9 mouse cellular contexts compared by ENCODE assay signal in genomic region chr15:78635231-78635630, GRCm38 (mm10). TPM values are rescaled to one million over a fixed set of nuclear protein-coding genes. Genes with fewer than 3 reads are reported as not detected.
DNase-seq lines count a peak whose midpoint lies in the region; ATAC-seq lines count a peak whose summit lies in the region.
"Had no signal": no experiment of that assay in that cellular context is flagged by ENCODE, and none has a peak within 500 bp of the region (broad histone marks: within the 10 kb centered on the region; RNA-seq: fewer than 3 reads in every experiment).

No protein-coding gene starts in this region.

- DNase-seq in kidney, adult 8-10 months: no peak
- DNase-seq in ovary, postnatal 36 days (ENCODE audit: low spot score): peak; percentile 21
- DNase-seq in ovary, postnatal 10 days (ENCODE audit: low spot score): no peak
- peak; percentile 37 to 55 for DNase-seq in gastrocnemius, postnatal 4 days (ENCODE audit: low spot score in 2 of 2)
- peak; percentile 40 for DNase-seq in skeletal muscle tissue, adult 2 months (ENCODE audit: low read depth, low spot score)
- no peak for DNase-seq in spleen, postnatal 14 days (ENCODE audit: low spot score in 2 of 2)
- DNase-seq: left cerebral cortex, postnatal 4 days had no signal

- H3K4me1 ChIP-seq in kidney, embryonic 14.5 days (ENCODE audit: control insufficient read depth, insufficient read depth, low read length): peaks cover 4% of the 10 kb centered on the region; the same call in 1 of the 2 replicates
- no peaks in the 10 kb centered on the region for H3K4me1 ChIP-seq in liver, embryonic 12.5 days

- no peak overlapping the region for H3K4me2 ChIP-seq in kidney, embryonic 14.5 days (replicated peaks; ENCODE audit: low read depth, low read length)
- no peak overlapping the region for H3K4me2 ChIP-seq in liver, embryonic 12.5 days

- H3K9me3 ChIP-seq in kidney, embryonic 14.5 days (ENCODE audit: control insufficient read depth, low read length): no peaks in the 10 kb centered on the region
- no peaks in the 10 kb centered on the region for H3K9me3 ChIP-seq in liver, embryonic 12.5 days (replicated peaks)

- ATAC-seq in kidney, embryonic 14.5 days (ENCODE audit: low FRiP score, low TSS enrichment): peak; percentile 61; the same call in 1 of the 2 replicates
- no peak for ATAC-seq in liver, embryonic 12.5 days

- no peaks in the 10 kb centered on the region for H3K36me3 ChIP-seq in kidney, embryonic 14.5 days (ENCODE audit: control insufficient read depth, insufficient read depth, low read length)
- no peaks in the 10 kb centered on the region for H3K36me3 ChIP-seq in liver, embryonic 12.5 days

- no peak overlapping the region for H3K4me3 ChIP-seq in kidney, embryonic 14.5 days (ENCODE audit: low read length)
- H3K4me3 ChIP-seq in liver, embryonic 12.5 days: no peak overlapping the region

- 0 out of 2 replicates have a peak, but pooled peaks cover 6% of the 10 kb centered on the region for H3K27me3 ChIP-seq in kidney, embryonic 14.5 days (ENCODE audit: control insufficient read depth, insufficient read depth, low read length)
- peaks cover 59% of the 10 kb centered on the region for H3K27me3 ChIP-seq in liver, embryonic 12.5 days (replicated peaks)

- H3K9ac ChIP-seq in kidney, embryonic 14.5 days (ENCODE audit: low read depth, low read length): no peak overlapping the region
- no peak overlapping the region for H3K9ac ChIP-seq in liver, embryonic 12.5 days

- 10% methylated on average over 7 of the region's 7 CpGs for WGBS in kidney, embryonic 14.5 days
- WGBS in liver, embryonic 12.5 days (ENCODE audit: insufficient replicate concordance): 46% methylated on average over 7 of the region's 7 CpGs

- no peak overlapping the region for H3K27ac ChIP-seq in kidney, embryonic 14.5 days (ENCODE audit: low read depth, low read length)
- H3K27ac ChIP-seq in liver, embryonic 12.5 days: no peak overlapping the region

RNA-seq across cellular contexts. Expression of gene Cyth4, which starts 38.4 kb away (rescaled TPM):
- 2.6 and 3.5 TPM in 2 replicates for polyA plus RNA-seq in kidney, embryonic 14.5 days (2014; fragmentation: Nextera tagmentation; extraction: Ambion mirVana)
- 10 to 100 TPM in 1 of 2 experiments, 1 to 10 TPM in 1; 8.6 to 10.1 TPM for total RNA-seq in gastrocnemius, postnatal 4 days (2021)
- polyA plus RNA-seq in liver, embryonic 12.5 days (2016; fragmentation: Nextera tagmentation; extraction: Ambion mirVana): 15.2 and 15.3 TPM in 2 replicates

Comparison
In these comparisons a context has a peak if more than half of its experiments do, and no peak if none do; other contexts are left out.
1. DNase-seq: peak in ovary, postnatal 36 days (single experiment), gastrocnemius, postnatal 4 days (2 of 2) and skeletal muscle tissue, adult 2 months (single experiment); none in kidney, adult 8-10 months (0 of 2), ovary, postnatal 10 days (single experiment) and spleen, postnatal 14 days (0 of 2).